Mouse (Mus musculus) bone marrow macrophage, adult 2 months (primary cell): Measurements from ENCODE around the gene Hivep3.

ENCODE experiments used
- CTCF ChIP-seq: IDR thresholded peaks from 2 replicates; pipeline ENCODE4 v1.5.1; 2012; ENCODE audit warnings: low read depth, mild to moderate bottlenecking, low read length, moderate library complexity
- POLR2A ChIP-seq: IDR thresholded peaks from 2 replicates; pipeline ENCODE4 v1.6.1; 2012; ENCODE audit warnings: mild to moderate bottlenecking, low read depth, low read length, borderline replicate concordance

GRCm38 (mm10) chr4:119762171-119762570 is 28.6 kb downstream of the Hivep3 start:
- TF ChIP-seq CTCF (no peak), POLR2A (no peak)
